Mouse (Mus musculus): ENCODE data around the gene Tbc1d15.

DNA sequence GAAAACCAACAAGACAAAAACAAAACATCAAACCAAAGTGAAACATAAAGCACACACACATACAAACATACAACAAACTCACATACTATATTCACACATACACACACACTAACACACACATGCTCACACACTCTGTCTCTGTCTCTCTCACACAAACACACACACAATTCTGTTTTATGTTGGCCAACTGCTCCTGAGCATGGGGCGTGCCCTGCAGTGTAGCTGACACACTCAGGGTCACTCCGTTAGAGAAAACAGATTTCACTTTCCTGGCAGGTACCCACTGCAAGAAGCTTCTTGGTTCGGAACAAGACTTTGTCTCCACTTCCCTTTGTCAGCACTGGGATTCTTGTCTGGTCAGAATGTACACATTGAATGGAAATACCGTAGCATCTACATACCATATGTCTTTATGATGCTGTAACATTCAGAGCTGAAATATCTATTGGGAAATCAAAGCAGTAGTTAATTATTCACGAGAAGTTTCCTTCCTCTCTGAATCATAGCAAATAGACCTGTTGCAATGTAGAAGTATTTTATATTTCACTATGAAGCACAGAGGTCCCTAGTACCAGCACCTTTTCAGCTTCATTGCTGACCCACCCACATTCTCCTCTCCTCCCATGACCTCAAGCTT, 11.8 kb upstream of the Tbc1d15 start:
- TF ChIP-seq POLR2A (IDR thresholded peaks at IDR 0.05; ENCODE audit: low read depth, low read length) (no peak), CTCF (IDR thresholded peaks at IDR 0.05; ENCODE audit: borderline replicate concordance, insufficient read depth, low read length) (no peak)

Data from embryonic fibroblast, embryonic 13.5 days (primary cell).